Mouse (Mus musculus) subcutaneous adipose tissue, adult 2 months (tissue): Measurements from ENCODE around the gene Ahrr. TPM values are rescaled to one million over a fixed set of nuclear protein-coding genes. Genes with fewer than 3 reads are reported as not detected.

Source experiments
- polyA plus RNA-seq: library from polyadenylated mRNA; depleted of rRNA; stranded (reverse); fragments of >200 nt; gene quantifications from 2 replicates; pipeline ENCODE4 v1.2.3, GENCODE M21; 2012; ENCODE audit warnings: low replicate concordance; rRNA removed

The Ahrr gene
- 0.62 and 1.1 TPM in 2 replicates for polyA plus RNA-seq

GRCm38 (mm10) chr13:74292167-74292566 lies at the start of gene Ahrr:
Ahrr (minus strand) TSS chr13:74292331.

DNA sequence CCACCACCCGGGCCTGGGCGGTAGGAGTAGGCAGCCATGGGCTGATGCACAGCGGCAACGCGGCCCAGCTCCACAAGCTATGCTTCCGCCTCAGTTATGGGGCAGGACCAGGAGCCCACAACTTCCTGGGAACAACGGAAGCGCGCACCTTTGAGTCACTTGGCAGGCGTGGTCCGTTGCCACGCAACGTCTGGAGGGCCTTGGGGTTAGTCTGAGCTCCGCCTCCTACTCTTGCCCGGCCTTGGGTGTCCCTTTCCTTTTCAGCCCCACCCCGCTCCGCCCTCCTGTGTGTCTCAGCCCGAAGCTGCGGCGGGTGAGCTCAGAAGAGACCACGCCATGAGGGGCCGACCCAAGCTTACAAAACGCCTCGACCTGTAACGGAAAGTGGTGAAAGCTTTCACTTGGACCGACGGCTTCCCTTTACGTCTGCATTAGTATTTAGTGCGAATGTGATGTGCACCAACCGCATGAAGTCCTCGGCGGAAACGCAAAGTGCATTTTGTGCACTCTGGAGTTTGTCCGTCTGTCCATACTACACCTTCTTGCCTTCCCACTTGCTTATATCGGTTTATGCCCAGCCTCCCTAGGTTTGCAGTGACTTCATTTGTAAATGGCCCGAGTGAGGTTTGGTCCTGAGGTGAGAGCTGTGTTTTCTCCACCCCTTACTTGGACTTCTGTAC lies 25.2 kb upstream of the Ahrr start, which contains the start of gene Pdcd6:
Gene Pdcd6 (minus strand): TSS at position 411 of the 680 bp plus-strand sequence.

GRCm38 (mm10) chr13:74208317-74208985 lies 83.7 kb downstream of the Ahrr start, which contains the start of gene Exoc3:
Exoc3 (minus strand) TSS chr13:74208732.

Other genes with a start within 250 kb of the Ahrr start
- 2.2 and 3.1 TPM in 2 replicates for gene Cep72, start 230.0 kb downstream of the Ahrr start, polyA plus RNA-seq
- 0.06 TPM in 1 of 2 replicates, not detected in the other for gene Slc9a3, start 170.9 kb downstream of the Ahrr start, polyA plus RNA-seq
- gene Exoc3, start 83.6 kb downstream of the Ahrr start, polyA plus RNA-seq: 40.1 and 49.6 TPM in 2 replicates
- gene Pdcd6, start 25.2 kb upstream of the Ahrr start, polyA plus RNA-seq: 114 and 115 TPM in 2 replicates
- 255 and 314 TPM in 2 replicates for gene Sdha, start 57.9 kb upstream of the Ahrr start, polyA plus RNA-seq
- 5.0 and 6.1 TPM in 2 replicates for gene Ccdc127, start 58.0 kb upstream of the Ahrr start, polyA plus RNA-seq
- 2.3 and 3.4 TPM in 2 replicates for gene Lrrc14b, start 71.7 kb upstream of the Ahrr start, polyA plus RNA-seq
- 0.53 and 0.72 TPM in 2 replicates for gene Zfp72, start 98.5 kb upstream of the Ahrr start, polyA plus RNA-seq
- gene Ftl1-ps1, start 107.4 kb upstream of the Ahrr start, polyA plus RNA-seq: 71.6 and 129 TPM in 2 replicates
- 1.6 and 1.8 TPM in 2 replicates for gene Zfp825, start 201.7 kb upstream of the Ahrr start, polyA plus RNA-seq